Mouse (Mus musculus): Measurements from ENCODE around the gene Mmp19. TPM values are rescaled to one million over a fixed set of nuclear protein-coding genes. Genes with fewer than 3 reads are reported as not detected.

Gene Mmp19
- total and polyA plus RNA-seq, 3 experiments, result 0.08 to 0.36 TPM; not detected in 1

DNA sequence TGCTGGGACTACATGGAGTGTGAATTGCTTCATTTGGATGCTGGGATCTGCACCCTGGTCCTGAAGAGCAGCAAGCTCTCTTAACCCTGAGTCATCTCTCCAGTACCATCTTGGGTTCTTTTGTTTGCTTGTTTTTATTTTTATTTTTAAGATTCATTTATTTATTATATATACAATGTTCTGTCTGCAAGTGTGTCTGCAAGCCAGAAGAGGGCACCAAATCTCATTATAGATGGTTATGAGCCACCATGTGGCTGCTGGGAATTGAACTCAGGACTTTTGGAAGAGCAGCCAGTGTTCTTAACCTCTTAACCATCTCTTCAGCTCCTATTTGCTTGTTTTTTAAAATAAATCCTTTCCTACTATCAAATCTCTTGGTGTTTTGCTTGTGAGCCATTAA lies 46.7 kb downstream of the Mmp19 start:
- Histone ChIP-seq H3K36me3 (ENCODE audit: control insufficient read depth in 1 of 2, insufficient read depth in 2 of 2, low read length in 2 of 2) (peaks cover 28 to 29% of the 10 kb centered on the region in 2 experiments), H3K27ac (ENCODE audit: control insufficient read depth, low read depth, low read length) (no peak overlapping the region), H3K79me2 (ENCODE audit: control insufficient read depth, insufficient read depth, low read length, poor library complexity) (0 out of 2 replicates have a peak, but pooled peaks cover 6% of the 10 kb centered on the region), H3K4me1 (ENCODE audit: control insufficient read depth in 1 of 2, insufficient read depth in 2 of 2, low read length in 2 of 2) (peaks cover 15 to 23% of the 10 kb centered on the region in 2 experiments), H3K4me3 (ENCODE audit: control insufficient read depth in 1 of 2, insufficient read depth in 1 of 2, low read depth in 2 of 2, low read length in 2 of 2) (no peak overlapping the region), H3K9me3 (replicated peaks; ENCODE audit: insufficient read depth, low read length) (no peaks in the 10 kb centered on the region), H3K27me3 (ENCODE audit: control insufficient read depth in 1 of 2, insufficient read depth in 2 of 2, low read length in 2 of 2) (no peaks in the 10 kb centered on the region), H3K9ac (ENCODE audit: control insufficient read depth, low read depth, low read length, poor library complexity, severe bottlenecking) (no peak overlapping the region)
- TF ChIP-seq MXI1 (IDR thresholded peaks at IDR 0.05; ENCODE audit: low read depth, low read length) (no peak), CTCF (IDR thresholded peaks at IDR 0.05 in 2 of 3, conservative IDR thresholded peaks at IDR 0.05 in 1 of 3; ENCODE audit: control insufficient read depth in 1 of 3, insufficient read depth in 1 of 3, low read depth in 2 of 3, low read length in 3 of 3, poor library complexity in 1 of 3, severe bottlenecking in 1 of 3) (peak in 2 of 3 experiments; percentile 21 to 42; a peak in 4 of 6 replicates), ZKSCAN1 (IDR thresholded peaks at IDR 0.05; ENCODE audit: low read depth, low read length) (no peak), MYC (IDR thresholded peaks at IDR 0.05; ENCODE audit: low read depth, low read length) (0 out of 2 replicates have a peak, but pooled peaks have one; percentile 19)
- peak; percentile 28 for DNase-seq (ENCODE audit: low read depth, low spot score)

DNA sequence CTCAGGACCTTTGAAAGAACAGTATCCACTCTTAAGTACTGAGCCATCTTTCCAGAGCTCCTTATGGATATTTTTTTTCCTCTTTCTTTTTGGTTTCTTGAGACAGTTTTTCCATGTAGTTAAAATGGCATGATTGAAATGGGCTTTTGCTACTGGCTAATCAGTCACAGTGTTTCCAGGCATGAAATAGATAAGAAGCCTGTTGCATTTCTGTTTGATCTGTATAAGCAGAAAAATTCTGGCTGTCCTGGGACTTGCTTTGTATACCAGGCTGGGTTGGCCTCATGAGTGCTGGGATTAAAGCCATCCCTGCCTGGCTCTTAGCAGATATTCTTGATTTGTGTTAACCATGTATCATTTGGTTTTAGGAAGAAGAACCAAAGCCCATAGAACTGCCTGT lies 48.7 kb downstream of the Mmp19 start:
- Histone ChIP-seq H3K36me3 (ENCODE audit: control insufficient read depth in 1 of 2, insufficient read depth in 2 of 2, low read length in 2 of 2) (peaks cover 29 to 39% of the 10 kb centered on the region in 2 experiments), H3K9ac (ENCODE audit: control insufficient read depth, low read depth, low read length, poor library complexity, severe bottlenecking) (no peak overlapping the region), H3K79me2 (ENCODE audit: control insufficient read depth, insufficient read depth, low read length, poor library complexity) (0 out of 2 replicates have a peak, but pooled peaks cover 4% of the 10 kb centered on the region), H3K9me3 (replicated peaks; ENCODE audit: insufficient read depth, low read length) (no peaks in the 10 kb centered on the region), H3K27ac (ENCODE audit: control insufficient read depth, low read depth, low read length) (peak overlapping the region; percentile 42; the same call in 1 of the 2 replicates), H3K27me3 (ENCODE audit: control insufficient read depth in 1 of 2, insufficient read depth in 2 of 2, low read length in 2 of 2) (no peaks in the 10 kb centered on the region), H3K4me1 (ENCODE audit: control insufficient read depth in 1 of 2, insufficient read depth in 2 of 2, low read length in 2 of 2) (peaks cover 15 to 23% of the 10 kb centered on the region in 2 experiments), H3K4me3 (ENCODE audit: control insufficient read depth in 1 of 2, insufficient read depth in 1 of 2, low read depth in 2 of 2, low read length in 2 of 2) (no peak overlapping the region)
- TF ChIP-seq TAL1 (IDR thresholded peaks at IDR 0.05; ENCODE audit: low read length) (no peak), MAFK (IDR thresholded peaks at IDR 0.05; ENCODE audit: borderline replicate concordance, low read depth, low read length) (no peak), BHLHE40 (IDR thresholded peaks at IDR 0.05; ENCODE audit: borderline replicate concordance, low read depth, low read length) (no peak), MXI1 (IDR thresholded peaks at IDR 0.05; ENCODE audit: low read depth, low read length) (no peak), USF1 (IDR thresholded peaks at IDR 0.05; ENCODE audit: low read depth, low read length) (no peak), POLR2AphosphoS2 (IDR thresholded peaks at IDR 0.05; ENCODE audit: low read length) (no peak; the same call in 1 of the 2 replicates), CHD2 (IDR thresholded peaks at IDR 0.05; ENCODE audit: low read length) (no peak), ETS1 (IDR thresholded peaks at IDR 0.05; ENCODE audit: low read depth, low read length) (0 out of 2 replicates have a peak, but pooled peaks have one; percentile 16), SIN3A (IDR thresholded peaks at IDR 0.05; ENCODE audit: low read length) (peak; percentile 29; the same call in 1 of the 2 replicates), MAZ (IDR thresholded peaks at IDR 0.05; ENCODE audit: low read depth, low read length) (no peak), ZKSCAN1 (IDR thresholded peaks at IDR 0.05; ENCODE audit: low read depth, low read length) (no peak), ELF1 (IDR thresholded peaks at IDR 0.05; ENCODE audit: low read depth, low read length) (no peak), EP300 (IDR thresholded peaks at IDR 0.05; ENCODE audit: low read depth in 1 of 2, low read length in 2 of 2) (peak; percentile 65), ZNF384 (IDR thresholded peaks at IDR 0.05; ENCODE audit: low read depth, low read length) (no peak), MYC (IDR thresholded peaks at IDR 0.05; ENCODE audit: low read depth, low read length) (no peak), CHD1 (IDR thresholded peaks at IDR 0.05; ENCODE audit: low read depth, low read length) (no peak), E2F4 (IDR thresholded peaks at IDR 0.05; ENCODE audit: borderline replicate concordance, low read depth, low read length) (no peak), GABPA (IDR thresholded peaks at IDR 0.05; ENCODE audit: low read depth, low read length) (no peak), NELFE (IDR thresholded peaks at IDR 0.05; ENCODE audit: low read depth, low read length) (no peak), POLR2A (IDR thresholded peaks at IDR 0.05; ENCODE audit: control insufficient read depth in 1 of 2, insufficient read depth in 1 of 2, low read depth in 1 of 2, low read length in 2 of 2, poor library complexity in 1 of 2) (no peak), TBP (IDR thresholded peaks at IDR 0.05; ENCODE audit: low read depth, low read length) (0 out of 2 replicates have a peak, but pooled peaks have one; percentile 28), ZMIZ1 (IDR thresholded peaks at IDR 0.05; ENCODE audit: low read depth, low read length) (no peak), RCOR1 (IDR thresholded peaks at IDR 0.05; ENCODE audit: low read depth, low read length) (no peak), TCF12 (IDR thresholded peaks at IDR 0.05; ENCODE audit: low read depth, low read length) (peak; percentile 68; the same call in 1 of the 2 replicates), GATA1 (IDR thresholded peaks at IDR 0.05; ENCODE audit: low read depth, low read length) (peak; percentile 78)
- peak; percentile 27 for DNase-seq (ENCODE audit: low read depth, low spot score)

Measured in MEL (cell line).